Mouse (Mus musculus) myocyte (in vitro differentiated cells): ENCODE data around the gene Ranbp17. TPM values are rescaled to one million over a fixed set of nuclear protein-coding genes. Genes with fewer than 3 reads are reported as not detected.

Source experiments
- H3K27me3 ChIP-seq: one replicate; pipeline ENCODE4 v1.6.1; 2011; ENCODE audit not compliant: control insufficient read depth, insufficient read depth, insufficient read length
- H3K36me3 ChIP-seq: one replicate; pipeline ENCODE4 v1.6.1; 2011; ENCODE audit not compliant: control insufficient read depth, insufficient read depth
- H3K4me2 ChIP-seq: one replicate; pipeline ENCODE4 v1.6.1; 2011; ENCODE audit warnings: low read depth, control low read depth
- H3K4me3 ChIP-seq: one replicate; pipeline ENCODE4 v1.5.1; 2011; ENCODE audit warnings: mild to moderate bottlenecking, control low read depth, moderate library complexity
- H3K79me2 ChIP-seq: one replicate; pipeline ENCODE4 v1.6.1; 2011; ENCODE audit not compliant: control insufficient read depth, insufficient read depth
- H3ac ChIP-seq: one replicate; pipeline ENCODE4 v1.6.1; 2011; ENCODE audit not compliant: control insufficient read depth, insufficient read length
- CEBPB ChIP-seq: IDR thresholded peaks from 2 replicates; pipeline ENCODE4 v1.6.1; 2011; ENCODE audit warnings: mild to moderate bottlenecking, moderate library complexity; ENCODE audit not compliant: poor library complexity, insufficient read depth, severe bottlenecking
- E2F4 ChIP-seq: IDR thresholded peaks from one replicate; pipeline ENCODE4 v1.6.1; 2011; ENCODE audit warnings: mild to moderate bottlenecking, control low read depth, moderate library complexity; ENCODE audit not compliant: insufficient read depth
- MAX ChIP-seq: IDR thresholded peaks from one replicate; pipeline ENCODE4 v1.6.1; 2011; ENCODE audit warnings: low read depth, mild to moderate bottlenecking, control low read depth
- MYOD1 ChIP-seq, 3 experiments: IDR thresholded peaks; one replicate each; pipeline ENCODE4 v1.6.1; 2011; ENCODE audit warnings: control low read depth in 2 of 3, low read depth in 2 of 3, mild to moderate bottlenecking in 2 of 3, moderate library complexity in 1 of 3; ENCODE audit not compliant: insufficient read length in 2 of 3, control insufficient read depth in 1 of 3
- MYOG ChIP-seq, 3 experiments: IDR thresholded peaks; one replicate each; pipeline ENCODE4 v1.6.1; 2011; ENCODE audit warnings: control low read depth in 2 of 3, low read depth in 2 of 3, mild to moderate bottlenecking in 2 of 3; ENCODE audit not compliant: insufficient read length in 2 of 3, control insufficient read depth in 1 of 3, insufficient read depth in 1 of 3
- POLR2A ChIP-seq: IDR thresholded peaks from one replicate; pipeline ENCODE4 v1.6.1; 2011; ENCODE audit warnings: low read depth, mild to moderate bottlenecking, control low read depth, moderate library complexity; ENCODE audit not compliant: insufficient read length
- POLR2AphosphoS2 ChIP-seq: IDR thresholded peaks from one replicate; pipeline ENCODE4 v1.6.1; 2011; ENCODE audit warnings: low read depth, control low read depth; ENCODE audit not compliant: insufficient read length
- REST ChIP-seq: IDR thresholded peaks from one replicate; pipeline ENCODE4 v1.6.1; 2011; ENCODE audit warnings: mild to moderate bottlenecking, control low read depth, moderate library complexity; ENCODE audit not compliant: insufficient read depth, insufficient read length
- SRF ChIP-seq: IDR thresholded peaks from one replicate; pipeline ENCODE4 v1.6.1; 2011; ENCODE audit warnings: low read depth; ENCODE audit not compliant: control insufficient read depth, insufficient read length
- TCF12 ChIP-seq: IDR thresholded peaks from one replicate; pipeline ENCODE4 v1.6.1; 2011; ENCODE audit warnings: mild to moderate bottlenecking, control low read depth; ENCODE audit not compliant: poor library complexity, insufficient read depth, severe bottlenecking
- TCF3 ChIP-seq: IDR thresholded peaks from one replicate; pipeline ENCODE4 v1.6.1; 2011; ENCODE audit warnings: low read depth, control low read depth; ENCODE audit not compliant: insufficient read length
- USF1 ChIP-seq: IDR thresholded peaks from one replicate; pipeline ENCODE4 v1.6.1; 2011; ENCODE audit warnings: low read depth, mild to moderate bottlenecking, control low read depth, moderate library complexity
- polyA plus RNA-seq: library from polyadenylated mRNA; unstranded; fragments of >200 nt; fragmentation: generic; extraction: Trizol; gene quantifications from one replicate; pipeline ENCODE4 v1.2.1, GENCODE M21; 2012; ENCODE audit warnings: missing spikeins

The Ranbp17 gene
- polyA plus RNA-seq, 1 experiment: not detected

GRCm38 (mm10) chr11:33544945-33545344 lies 31.4 kb upstream of the Ranbp17 start:
- Histone ChIP-seq H3K4me3 (no peak overlapping the region), H3ac (no peak overlapping the region), H3K36me3 (no peaks in the 10 kb centered on the region), H3K79me2 (no peaks in the 10 kb centered on the region), H3K27me3 (peaks cover 5% of the 10 kb centered on the region), H3K4me2 (no peak overlapping the region)
- TF ChIP-seq TCF12: no peak
- no peak for TF ChIP-seq USF1
- TF ChIP-seq POLR2A: no peak
- TF ChIP-seq CEBPB: no peak
- TF ChIP-seq TCF3: no peak
- no peak for TF ChIP-seq MYOD1 (IDR thresholded peaks at IDR 0.05; ENCODE audit: control insufficient read depth in 1 of 3, insufficient read length in 2 of 3, low read depth in 2 of 3)

- Histone ChIP-seq H3K79me2 (no peaks in the 10 kb centered on the region), H3K27me3 (no peaks in the 10 kb centered on the region), H3K4me3 (no peak overlapping the region), H3K36me3 (no peaks in the 10 kb centered on the region), H3K4me2 (no peak overlapping the region), H3ac (no peak overlapping the region)
- TF ChIP-seq POLR2AphosphoS2 (no peak), TCF3 (no peak), TCF12 (no peak), USF1 (no peak), MYOD1 (IDR thresholded peaks at IDR 0.05; ENCODE audit: control insufficient read depth in 1 of 3, insufficient read length in 2 of 3, low read depth in 2 of 3) (no peak), MYOG (IDR thresholded peaks at IDR 0.05; ENCODE audit: control insufficient read depth in 1 of 3, insufficient read depth in 1 of 3, insufficient read length in 2 of 3, low read depth in 2 of 3) (no peak), MAX (no peak), REST (no peak), CEBPB (no peak)
These were observed 30.6 kb upstream of the Ranbp17 start for GRCm38 (mm10) chr11:33544121-33544520.

GRCm38 (mm10) chr11:33537390-33538125 lies 24.0 kb upstream of the Ranbp17 start:
- TF ChIP-seq E2F4 (no peak), USF1 (no peak), MYOG (IDR thresholded peaks at IDR 0.05; ENCODE audit: control insufficient read depth in 1 of 3, insufficient read depth in 1 of 3, insufficient read length in 2 of 3, low read depth in 2 of 3) (no peak), POLR2A (no peak), SRF (no peak), MYOD1 (IDR thresholded peaks at IDR 0.05; ENCODE audit: control insufficient read depth in 1 of 3, insufficient read length in 2 of 3, low read depth in 2 of 3) (no peak), TCF12 (no peak), CEBPB (no peak), POLR2AphosphoS2 (no peak), MAX (no peak), TCF3 (no peak), REST (no peak)
- H3K36me3 ChIP-seq: no peaks in the 10 kb centered on the region
- no peaks in the 10 kb centered on the region for H3K79me2 ChIP-seq
- no peak overlapping the region for H3ac ChIP-seq
- H3K27me3 ChIP-seq: no peaks in the 10 kb centered on the region
- H3K4me2 ChIP-seq: no peak overlapping the region
- no peak overlapping the region for H3K4me3 ChIP-seq

- TF ChIP-seq CEBPB: no peak
- no peak for TF ChIP-seq TCF12
- no peak for TF ChIP-seq MYOD1 (IDR thresholded peaks at IDR 0.05; ENCODE audit: control insufficient read depth in 1 of 3, insufficient read length in 2 of 3, low read depth in 2 of 3)
- TF ChIP-seq SRF: no peak
- no peak for TF ChIP-seq POLR2A
- no peak for TF ChIP-seq MYOG (IDR thresholded peaks at IDR 0.05; ENCODE audit: control insufficient read depth in 1 of 3, insufficient read depth in 1 of 3, insufficient read length in 2 of 3, low read depth in 2 of 3)
- TF ChIP-seq TCF3: no peak
- TF ChIP-seq REST: no peak
- TF ChIP-seq USF1: no peak
- TF ChIP-seq POLR2AphosphoS2: no peak
- no peak for TF ChIP-seq MAX
- H3K36me3 ChIP-seq: no peaks in the 10 kb centered on the region
- H3ac ChIP-seq: no peak overlapping the region
- H3K27me3 ChIP-seq: no peaks in the 10 kb centered on the region
- H3K4me3 ChIP-seq: no peak overlapping the region
- no peaks in the 10 kb centered on the region for H3K79me2 ChIP-seq
- no peak overlapping the region for H3K4me2 ChIP-seq
These were observed 23.1 kb upstream of the Ranbp17 start for GRCm38 (mm10) chr11:33536636-33537035.

- Histone ChIP-seq H3K27me3 (no peaks in the 10 kb centered on the region), H3ac (no peak overlapping the region), H3K36me3 (no peaks in the 10 kb centered on the region), H3K4me3 (no peak overlapping the region), H3K79me2 (no peaks in the 10 kb centered on the region), H3K4me2 (no peak overlapping the region)
- TF ChIP-seq USF1: no peak
- no peak for TF ChIP-seq POLR2A
- TF ChIP-seq REST: no peak
- TF ChIP-seq E2F4: no peak
- TF ChIP-seq POLR2AphosphoS2: no peak
- TF ChIP-seq TCF12: no peak
- no peak for TF ChIP-seq MAX
- no peak for TF ChIP-seq CEBPB
- TF ChIP-seq MYOD1 (IDR thresholded peaks at IDR 0.05; ENCODE audit: control insufficient read depth in 1 of 3, insufficient read length in 2 of 3, low read depth in 2 of 3): no peak
- no peak for TF ChIP-seq TCF3
- TF ChIP-seq SRF: no peak
- no peak for TF ChIP-seq MYOG (IDR thresholded peaks at IDR 0.05; ENCODE audit: control insufficient read depth in 1 of 3, insufficient read depth in 1 of 3, insufficient read length in 2 of 3, low read depth in 2 of 3)
These were observed 21.0 kb upstream of the Ranbp17 start for GRCm38 (mm10) chr11:33534541-33534940.
